Mouse (Mus musculus): ENCODE data around the gene Eri3. TPM values are rescaled to one million over a fixed set of nuclear protein-coding genes. Genes with fewer than 3 reads are reported as not detected.

Gene Eri3
- total RNA-seq, 2 experiments from 2014 or later, result 200 to 214 TPM

GRCm38 (mm10) chr4:117622270-117622669 lies 72.1 kb downstream of the Eri3 start:
- no peak for DNase-seq (ENCODE audit: low spot score in 2 of 2)

DNA sequence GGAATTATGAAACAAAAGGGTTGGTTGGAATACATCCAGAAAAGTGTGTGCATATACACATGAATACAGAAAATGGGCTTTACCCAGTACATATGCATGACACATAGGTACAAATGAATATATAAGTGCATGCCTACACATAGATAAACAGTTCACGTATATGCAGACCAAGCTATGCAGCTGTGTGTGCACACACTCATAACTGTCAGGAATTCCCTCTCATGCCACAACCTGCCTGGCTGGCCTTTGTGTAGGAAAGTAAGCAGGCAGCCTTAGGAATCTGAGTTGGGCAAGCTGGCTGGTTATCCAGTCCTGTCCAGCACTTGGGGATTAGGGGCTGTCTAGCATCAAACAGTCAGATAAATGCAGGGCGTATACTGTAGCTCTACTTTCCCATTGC lies 72.9 kb downstream of the Eri3 start:
- DNase-seq (ENCODE audit: low spot score in 2 of 2), result no peak

GRCm38 (mm10) chr4:117624660-117625059 lies 74.5 kb downstream of the Eri3 start:
- DNase-seq (ENCODE audit: low spot score in 2 of 2), result no peak

- no peak for DNase-seq (ENCODE audit: low spot score in 2 of 2)
These were observed 78.3 kb downstream of the Eri3 start for GRCm38 (mm10) chr4:117628464-117628863.

GRCm38 (mm10) chr4:117630053-117630670 lies 80.0 kb downstream of the Eri3 start:
- no peak for DNase-seq (ENCODE audit: low spot score in 2 of 2)

DNA sequence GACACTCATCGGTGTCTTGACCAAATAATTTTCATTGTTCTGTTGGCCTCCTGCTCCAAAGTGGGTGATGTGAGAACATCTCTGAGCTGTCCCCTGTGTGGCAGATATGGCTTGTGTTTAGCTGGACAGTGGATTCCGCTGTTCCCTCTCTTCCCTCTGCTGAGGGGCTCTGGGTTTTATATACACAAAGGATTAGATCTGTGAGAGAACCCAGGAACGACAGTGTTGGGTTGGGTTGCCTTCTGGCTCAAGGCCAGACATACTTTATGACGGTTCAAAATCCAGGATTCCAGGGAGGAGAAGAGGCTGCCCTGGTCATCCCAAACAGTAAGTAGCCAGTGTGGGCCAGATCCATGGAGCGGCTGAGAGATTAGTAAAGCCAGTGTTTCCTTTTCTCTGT lies 83.4 kb downstream of the Eri3 start:
- DNase-seq (ENCODE audit: low spot score in 2 of 2), result no peak

DNA sequence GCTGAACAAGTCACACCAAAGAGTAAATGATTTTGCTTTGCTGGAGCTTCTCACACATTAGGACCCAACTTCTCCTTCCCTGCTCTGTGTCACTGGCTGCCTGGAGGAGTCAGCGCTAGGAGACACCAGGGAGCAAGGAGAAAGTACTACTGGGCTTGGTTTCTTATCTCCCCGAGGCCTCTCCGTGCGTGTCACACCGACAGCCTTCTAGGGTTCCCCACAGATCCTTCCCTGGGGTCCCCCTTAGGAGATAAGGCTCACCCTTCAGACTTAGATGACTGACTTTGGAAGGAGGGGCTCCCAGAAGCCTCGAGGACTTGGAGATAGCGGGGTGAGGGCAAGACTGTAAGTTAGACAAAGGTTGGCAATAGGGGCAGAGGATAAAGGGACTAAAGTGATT lies 84.5 kb downstream of the Eri3 start:
- DNase-seq (ENCODE audit: low spot score in 2 of 2), result no peak

DNA sequence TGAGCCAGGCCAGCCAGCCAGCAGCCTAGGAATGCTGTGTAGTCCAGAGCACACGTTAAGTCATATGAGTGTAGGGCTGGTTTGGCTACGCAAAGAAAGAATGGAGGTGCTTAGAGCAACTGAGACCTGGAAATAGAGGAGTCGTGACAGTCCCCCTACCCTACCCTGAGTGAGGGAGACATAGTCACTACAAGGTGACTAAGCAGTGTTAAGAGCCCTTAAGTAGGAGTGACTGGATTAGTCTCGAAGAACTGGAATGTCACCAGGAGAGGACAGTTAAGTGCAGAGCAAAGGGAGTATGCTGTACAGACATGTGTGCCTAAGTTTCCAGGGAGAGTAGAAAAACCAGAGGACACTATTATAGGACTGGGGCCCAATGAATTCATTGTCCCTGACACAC lies 86.0 kb downstream of the Eri3 start:
- no peak for DNase-seq (ENCODE audit: low spot score in 2 of 2)

DNA sequence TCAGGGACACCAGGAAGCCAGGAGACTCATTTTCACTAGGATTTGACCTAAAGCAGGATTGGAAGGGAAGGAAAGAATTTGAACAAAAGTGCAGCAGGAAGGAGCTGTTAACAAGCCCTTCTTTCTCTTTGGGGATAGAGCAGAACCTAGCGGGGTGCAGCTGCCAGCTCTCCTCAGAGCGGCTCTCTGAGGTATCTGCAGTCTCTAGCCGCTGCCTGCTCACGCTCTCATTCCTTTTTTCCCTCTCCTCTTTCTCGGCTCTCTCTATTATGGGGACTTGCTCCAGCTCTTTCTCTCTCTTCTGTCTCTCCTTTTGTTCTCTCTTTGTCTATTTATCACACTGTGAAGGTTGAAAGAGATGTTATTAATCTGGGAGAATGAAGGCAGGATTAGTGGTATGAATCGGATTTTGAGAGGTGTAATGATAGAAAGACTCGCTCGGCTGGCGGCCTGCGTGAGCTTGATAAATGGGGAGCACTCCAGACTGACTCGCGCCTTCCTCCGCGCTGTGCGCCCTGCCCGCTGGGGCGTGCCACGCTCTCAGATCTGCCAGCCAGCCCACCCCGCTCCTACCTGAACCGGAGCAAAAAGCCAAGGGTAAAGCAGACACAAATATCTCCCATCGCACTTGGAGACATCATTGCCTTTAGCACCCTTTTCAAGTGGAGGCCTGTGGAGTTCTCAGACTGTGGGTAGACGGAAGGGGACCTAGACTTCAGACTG lies 86.9 kb downstream of the Eri3 start:
- DNase-seq (ENCODE audit: low spot score in 2 of 2), result no peak

DNA sequence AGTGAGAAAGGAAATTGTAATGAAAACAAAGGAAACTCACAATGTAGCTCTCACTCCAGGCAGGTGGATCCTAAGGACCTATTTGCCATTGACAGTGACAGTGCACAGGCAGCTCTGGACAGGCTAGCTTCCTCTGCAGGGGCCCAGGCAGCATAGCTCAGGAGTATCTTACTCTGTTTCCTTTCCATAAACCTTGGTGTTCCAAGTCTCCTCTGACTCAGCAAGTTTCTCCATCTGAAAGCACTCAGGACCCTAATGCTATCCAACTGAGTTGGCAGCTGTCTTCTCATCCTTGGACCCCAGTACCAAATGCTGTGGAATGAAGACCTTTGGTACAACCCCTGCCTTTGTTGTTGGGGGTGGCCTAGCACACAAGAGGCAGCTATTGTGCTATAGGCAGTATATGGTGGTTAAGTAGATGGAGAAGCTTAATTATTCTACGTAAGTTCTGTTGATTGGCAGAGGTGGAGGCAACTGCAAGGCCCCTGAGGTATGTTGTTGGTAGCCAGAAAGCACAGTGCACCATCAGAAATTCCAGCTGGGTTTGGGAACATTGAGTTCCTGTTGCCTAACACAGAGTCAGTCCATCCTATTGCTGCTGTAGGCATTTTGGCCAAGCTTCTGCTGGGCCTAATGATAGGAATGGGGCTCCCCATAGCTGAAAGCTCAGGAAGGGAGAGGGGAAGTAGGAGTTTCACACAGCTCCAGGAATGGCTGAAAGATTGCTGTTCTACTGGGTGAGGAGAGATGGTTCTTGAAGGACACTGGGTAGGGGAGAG lies 90.9 kb downstream of the Eri3 start:
- DNase-seq (ENCODE audit: low spot score in 2 of 2), result no peak

GRCm38 (mm10) chr4:117641804-117642203 lies 91.6 kb downstream of the Eri3 start:
- DNase-seq (ENCODE audit: low spot score in 2 of 2), result no peak

- DNase-seq (ENCODE audit: low spot score in 2 of 2), result no peak
These were observed 94.9 kb downstream of the Eri3 start for GRCm38 (mm10) chr4:117645031-117645435.

GRCm38 (mm10) chr4:117645859-117646258 lies 95.7 kb downstream of the Eri3 start:
- peak in 1 of 2 experiments; percentile 49 for DNase-seq (ENCODE audit: low spot score in 2 of 2)

DNA sequence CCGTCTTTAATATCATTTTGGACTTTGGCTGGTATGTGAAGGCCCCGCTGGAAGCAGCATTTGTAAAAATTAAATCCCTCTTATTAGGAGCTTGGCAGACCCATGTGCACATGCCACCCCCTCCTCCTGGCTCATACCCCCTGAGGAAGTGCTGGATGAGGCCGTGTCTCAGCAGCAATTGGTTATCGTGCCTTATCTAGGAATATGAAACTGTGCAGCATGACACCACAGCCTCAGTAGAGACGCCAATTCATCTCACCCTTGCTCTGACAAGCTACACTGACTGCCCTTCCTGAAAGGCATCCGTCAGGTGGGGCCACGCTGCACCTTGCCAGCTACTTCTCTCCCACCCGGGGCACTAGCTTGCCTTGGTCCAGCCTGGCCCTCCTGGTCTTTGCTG lies 96.3 kb downstream of the Eri3 start:
- no peak for DNase-seq (ENCODE audit: low spot score in 2 of 2)

DNA sequence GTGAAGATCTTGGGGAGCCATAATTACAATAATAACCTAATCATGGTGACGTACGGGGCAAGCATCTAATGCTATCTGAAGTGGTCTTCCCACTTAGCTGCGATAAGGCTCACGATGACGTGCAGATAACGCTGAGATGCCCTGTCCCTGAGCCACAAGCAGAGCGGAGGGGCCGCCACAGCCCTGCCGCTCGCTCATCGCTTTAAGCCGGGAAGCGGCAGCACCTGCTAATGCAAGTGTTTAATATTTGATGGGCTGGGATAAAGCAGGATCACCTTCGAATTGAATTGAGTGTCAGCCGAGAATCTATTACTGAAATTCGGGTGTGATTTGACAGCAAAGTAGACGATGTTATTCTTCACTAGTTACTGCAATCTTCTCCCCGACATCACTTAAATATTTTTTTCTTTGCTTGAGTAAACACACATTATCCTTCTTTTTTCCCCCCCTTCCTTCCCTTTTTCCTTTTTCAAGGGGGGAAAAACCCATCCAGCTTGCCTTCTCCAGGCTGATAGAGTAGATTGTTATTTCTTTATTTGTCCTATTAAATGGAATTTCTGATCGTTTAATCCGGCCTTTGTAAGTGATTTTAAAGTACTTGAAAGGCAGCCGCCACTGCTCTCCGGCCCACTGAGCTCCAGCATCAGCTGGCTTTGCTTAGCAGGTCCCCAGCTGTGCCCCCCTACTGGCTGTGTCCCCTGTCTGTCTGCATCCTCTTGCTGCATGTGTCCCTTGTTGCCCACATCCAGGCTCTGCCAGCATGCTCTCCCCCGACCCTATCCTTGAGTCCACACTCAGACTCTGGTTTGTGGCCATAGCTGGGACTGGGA lies 97.0 kb downstream of the Eri3 start:
- DNase-seq (ENCODE audit: low spot score in 2 of 2), result no peak

DNA sequence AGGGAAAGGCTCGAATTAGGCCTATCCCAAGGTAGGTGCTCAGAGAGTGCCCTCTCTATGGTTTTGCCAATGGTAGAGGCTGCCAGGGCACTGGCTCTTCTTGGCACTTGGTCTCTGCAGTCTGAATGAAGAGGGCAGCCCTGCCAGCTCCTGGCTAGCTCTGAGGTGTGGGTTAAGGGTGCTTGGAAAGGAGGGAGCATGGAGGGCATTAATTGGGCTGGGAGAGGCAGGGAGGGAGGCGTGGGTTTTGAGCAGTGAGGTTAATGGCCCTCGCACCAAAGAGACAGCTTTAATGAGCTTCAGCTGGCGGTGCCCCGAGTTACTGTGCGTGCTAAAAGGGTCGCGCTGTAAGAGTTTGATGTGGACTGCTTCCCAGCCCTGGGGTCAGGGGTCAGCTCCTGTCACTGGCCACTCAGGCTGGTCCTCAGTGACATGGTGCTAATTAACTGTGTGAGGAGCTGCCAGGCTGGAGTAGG lies 101.5 kb downstream of the Eri3 start:
- DNase-seq (ENCODE audit: low spot score in 2 of 2), result peak in 1 of 2 experiments; percentile 59

DNA sequence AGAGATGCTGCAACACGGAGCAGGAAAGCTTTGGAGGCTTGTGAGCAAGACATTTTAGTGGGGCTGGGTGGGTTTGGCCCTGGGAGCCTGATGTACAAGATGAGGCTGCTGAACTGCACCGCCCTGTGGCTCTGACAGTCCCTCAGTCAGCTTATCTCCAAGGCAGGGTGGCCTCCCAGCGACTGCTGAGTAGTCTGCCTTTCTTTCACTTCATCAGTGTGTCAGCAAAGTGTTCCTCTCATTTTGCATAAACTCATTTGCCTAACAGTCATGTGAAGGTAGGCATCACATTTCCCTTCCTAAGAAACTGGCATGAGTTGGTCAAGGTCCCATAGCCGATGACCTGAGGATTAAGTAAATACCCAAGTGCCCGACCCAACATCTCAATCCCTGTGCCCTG lies 102.6 kb downstream of the Eri3 start:
- DNase-seq (ENCODE audit: low spot score in 2 of 2), result no peak

GRCm38 (mm10) chr4:117654016-117654702 lies 104.0 kb downstream of the Eri3 start:
- no peak for DNase-seq (ENCODE audit: low spot score in 2 of 2)

DNA sequence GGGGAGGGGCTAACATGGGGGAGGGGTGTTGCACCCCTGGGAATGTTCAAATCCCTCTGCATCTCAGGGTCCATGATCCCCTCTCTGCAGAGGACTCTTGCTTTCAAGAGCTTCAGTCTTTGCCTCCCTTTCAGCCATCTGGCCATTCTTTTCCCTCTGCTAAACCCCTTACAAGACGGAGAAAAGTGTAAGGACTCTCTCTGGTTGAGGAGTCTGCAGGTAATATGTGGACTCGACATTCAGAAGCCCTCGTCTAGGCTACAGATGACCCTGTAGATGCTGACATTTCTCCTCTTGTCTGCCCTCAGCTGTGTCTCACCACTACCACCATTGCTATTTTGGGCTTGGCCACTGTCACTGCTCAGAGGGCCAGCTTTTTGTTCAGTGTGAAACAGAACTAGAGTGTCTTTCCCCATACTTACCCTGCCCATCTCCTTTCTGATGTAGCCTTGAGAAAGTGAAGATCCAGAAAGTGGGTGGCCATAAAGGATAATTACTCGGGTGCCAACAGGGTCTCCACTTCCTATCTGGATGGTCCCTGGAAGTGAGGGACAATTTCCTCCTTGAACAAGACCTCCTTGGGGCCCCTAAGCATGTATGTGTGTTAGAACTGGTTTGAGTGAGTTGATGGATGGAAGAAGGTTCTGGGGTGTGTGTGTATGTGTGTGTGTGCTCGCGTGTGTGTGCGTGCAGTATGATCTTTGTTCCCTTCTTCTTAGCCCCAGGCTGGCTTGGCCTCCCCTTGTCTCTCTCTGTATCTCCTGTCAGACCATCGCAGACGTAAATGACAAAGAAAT lies 104.7 kb downstream of the Eri3 start:
- DNase-seq (ENCODE audit: low spot score in 2 of 2), result no peak

DNA sequence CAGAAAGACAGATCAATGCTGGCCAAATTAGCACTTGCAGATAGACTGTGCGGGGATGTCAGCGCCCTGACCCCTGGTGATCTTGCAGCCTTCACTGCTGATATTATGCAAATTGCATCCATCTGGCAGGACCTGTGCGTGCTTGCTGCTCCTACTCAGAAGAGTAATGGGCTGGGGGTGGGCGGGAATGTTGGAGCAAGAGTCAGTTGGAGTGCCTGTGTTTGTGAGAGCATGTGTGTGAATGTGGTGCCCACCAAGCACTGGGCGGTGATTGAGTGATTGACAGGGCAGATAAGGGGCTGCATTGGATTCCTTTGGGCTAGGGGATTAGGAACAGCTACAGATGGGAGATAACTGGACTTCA lies 105.3 kb downstream of the Eri3 start:
- DNase-seq (ENCODE audit: low spot score in 2 of 2), result no peak

All from layer of hippocampus, adult 18-20 months (tissue).